Mouse (Mus musculus) kidney, adult 2 months (tissue): Measurements from ENCODE around the gene Cldn13.

Experiments used
- CTCF ChIP-seq: fragments of 200-500 bp; conservative IDR thresholded peaks from 2 replicates; pipeline ENCODE4 v1.5.1; 2011; ENCODE audit warnings: low read depth, mild to moderate bottlenecking, control low read depth, low read length, moderate library complexity, mixed read lengths; ENCODE audit not compliant: insufficient read depth, insufficient read length
- POLR2A ChIP-seq: fragments of 200-500 bp; IDR thresholded peaks from one replicate; pipeline ENCODE4 v1.6.1; 2011; ENCODE audit warnings: low read depth, low read length, control low read depth

DNA sequence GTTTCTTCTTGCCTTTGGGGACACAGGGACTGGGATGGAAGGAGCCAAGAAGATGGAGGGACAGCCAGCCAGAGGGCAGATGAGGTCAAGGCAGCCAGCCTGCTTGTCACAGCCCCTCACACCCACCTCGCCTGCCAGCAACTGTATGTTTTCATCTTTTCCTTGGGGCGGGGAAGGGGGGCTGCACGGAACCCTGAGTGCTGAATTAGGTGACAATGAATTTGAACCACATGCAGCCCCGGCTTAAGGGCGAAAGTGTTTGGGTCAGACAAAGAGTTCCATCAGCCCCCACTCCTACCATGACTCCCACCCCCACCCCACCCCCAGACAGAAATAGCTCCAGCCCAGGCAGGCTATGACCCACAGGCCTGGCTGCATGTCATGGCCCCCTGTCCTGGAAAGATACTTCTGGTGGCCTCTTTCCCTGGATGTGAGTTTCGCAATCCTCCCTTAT is 24.7 kb downstream of the Cldn13 start:
- no peak for TF ChIP-seq CTCF
- no peak for TF ChIP-seq POLR2A
